Mouse (Mus musculus): ENCODE results near the gene Taf3. TPM values are rescaled to one million over a fixed set of nuclear protein-coding genes. Genes with fewer than 3 reads are reported as not detected.

Taf3 gene
- polyA plus RNA-seq, 1 experiment from 2014 or later = 12.4 TPM

GRCm38 (mm10) chr2:10051996-10052395, 3.6 kb upstream of the Taf3 start:
- H3K27ac ChIP-seq = no peak overlapping the region
- no peaks in the 10 kb centered on the region for H3K27me3 ChIP-seq
- H3K4me1 ChIP-seq = peaks cover 9% of the 10 kb centered on the region
- no peak overlapping the region for H3K4me2 ChIP-seq
- no peak for ATAC-seq (ENCODE audit: insufficient number of reproducible peaks, low FRiP score, low TSS enrichment, low read depth)
- H3K9me3 ChIP-seq = no peaks in the 10 kb centered on the region
- WGBS = 89% methylated on average over 1 of the region's 1 CpGs
- no peak overlapping the region for H3K9ac ChIP-seq
- no peak overlapping the region for H3K4me3 ChIP-seq
- H3K36me3 ChIP-seq = peaks cover 26% of the 10 kb centered on the region

GRCm38 (mm10) chr2:10050878-10051277, 2.5 kb upstream of the Taf3 start:
- Histone ChIP-seq H3K27ac (no peak overlapping the region), H3K9me3 (no peaks in the 10 kb centered on the region), H3K4me1 (peaks cover 10% of the 10 kb centered on the region), H3K4me2 (no peak overlapping the region), H3K4me3 (no peak overlapping the region), H3K27me3 (no peaks in the 10 kb centered on the region), H3K36me3 (peaks cover 17% of the 10 kb centered on the region), H3K9ac (no peak overlapping the region)
- WGBS = 87% methylated on average over 3 of the region's 3 CpGs
- no peak for ATAC-seq (ENCODE audit: insufficient number of reproducible peaks, low FRiP score, low TSS enrichment, low read depth)

- H3K9ac ChIP-seq = no peak overlapping the region
- WGBS = 11% methylated on average over 10 of the region's 10 CpGs
- H3K4me3 ChIP-seq = peak overlapping the region; percentile 77
- no peak overlapping the region for H3K27ac ChIP-seq
- H3K27me3 ChIP-seq = no peaks in the 10 kb centered on the region
- no peak for ATAC-seq (ENCODE audit: insufficient number of reproducible peaks, low FRiP score, low TSS enrichment, low read depth)
- H3K36me3 ChIP-seq = peaks cover 3% of the 10 kb centered on the region; the same call in 1 of the 2 replicates
- H3K4me1 ChIP-seq = peaks cover 10% of the 10 kb centered on the region
- H3K9me3 ChIP-seq = no peaks in the 10 kb centered on the region
- H3K4me2 ChIP-seq = peak overlapping the region; percentile 53
Observed at GRCm38 (mm10) chr2:10049456-10049855, 1.1 kb upstream of the Taf3 start.

- peak overlapping the region; percentile 69 for H3K9ac ChIP-seq
- H3K9me3 ChIP-seq = no peaks in the 10 kb centered on the region
- peak; percentile 68; the same call in 1 of the 2 replicates for ATAC-seq (ENCODE audit: insufficient number of reproducible peaks, low FRiP score, low TSS enrichment, low read depth)
- peaks cover 10% of the 10 kb centered on the region for H3K4me1 ChIP-seq
- H3K4me3 ChIP-seq = peak overlapping the region; percentile 77
- peak overlapping the region; percentile 69 for H3K4me2 ChIP-seq
- H3K36me3 ChIP-seq = no peaks in the 10 kb centered on the region
- no peaks in the 10 kb centered on the region for H3K27me3 ChIP-seq
- under 1% methylated on average over 47 of the region's 47 CpGs for WGBS
- no peak overlapping the region for H3K27ac ChIP-seq
Observed at GRCm38 (mm10) chr2:10047758-10048436, 499 bp downstream of the Taf3 start.

- no peaks in the 10 kb centered on the region for H3K9me3 ChIP-seq
- H3K27ac ChIP-seq = no peak overlapping the region
- 72% methylated on average over 3 of the region's 3 CpGs for WGBS
- H3K4me2 ChIP-seq = no peak overlapping the region
- no peak overlapping the region for H3K9ac ChIP-seq
- peaks cover 9% of the 10 kb centered on the region for H3K36me3 ChIP-seq
- H3K27me3 ChIP-seq = no peaks in the 10 kb centered on the region
- no peak for ATAC-seq (ENCODE audit: insufficient number of reproducible peaks, low FRiP score, low TSS enrichment, low read depth)
- no peak overlapping the region for H3K4me3 ChIP-seq
- H3K4me1 ChIP-seq = no peaks in the 10 kb centered on the region
Observed at GRCm38 (mm10) chr2:10034976-10035375, 13.4 kb downstream of the Taf3 start.

DNA sequence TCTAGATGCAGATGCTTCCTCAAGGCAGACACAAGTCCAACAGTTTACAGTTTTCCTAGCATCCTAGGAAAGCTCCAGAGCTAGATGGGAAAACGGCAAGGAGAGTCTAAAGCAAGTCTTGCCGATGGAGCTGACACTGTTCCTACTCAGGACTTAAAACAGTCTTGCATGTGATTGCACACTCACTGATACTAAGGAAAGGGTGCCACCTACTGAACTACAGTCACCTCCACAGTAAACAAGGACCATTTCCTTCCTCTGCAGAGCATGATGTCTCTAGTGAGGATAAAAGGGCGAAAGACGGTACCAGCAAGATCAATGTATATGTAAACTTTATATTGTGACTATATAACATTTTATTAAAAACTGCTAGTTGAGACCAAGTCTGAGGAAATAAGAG, 14.7 kb downstream of the Taf3 start:
- no peak overlapping the region for H3K4me2 ChIP-seq
- no peak overlapping the region for H3K4me3 ChIP-seq
- no peaks in the 10 kb centered on the region for H3K36me3 ChIP-seq
- H3K4me1 ChIP-seq = no peaks in the 10 kb centered on the region
- no peak overlapping the region for H3K9ac ChIP-seq
- no peaks in the 10 kb centered on the region for H3K9me3 ChIP-seq
- no peak overlapping the region for H3K27ac ChIP-seq
- no peaks in the 10 kb centered on the region for H3K27me3 ChIP-seq
- 63% methylated on average over 4 of the region's 4 CpGs for WGBS
- ATAC-seq (ENCODE audit: insufficient number of reproducible peaks, low FRiP score, low TSS enrichment, low read depth) = no peak

GRCm38 (mm10) chr2:10029755-10030154, 18.6 kb downstream of the Taf3 start:
- H3K36me3 ChIP-seq = no peaks in the 10 kb centered on the region
- no peak overlapping the region for H3K27ac ChIP-seq
- H3K27me3 ChIP-seq = no peaks in the 10 kb centered on the region
- no peak overlapping the region for H3K9ac ChIP-seq
- no peaks in the 10 kb centered on the region for H3K4me1 ChIP-seq
- ATAC-seq (ENCODE audit: insufficient number of reproducible peaks, low FRiP score, low TSS enrichment, low read depth) = no peak
- no peaks in the 10 kb centered on the region for H3K9me3 ChIP-seq
- H3K4me3 ChIP-seq = no peak overlapping the region
- 68% methylated on average over 7 of the region's 7 CpGs for WGBS
- H3K4me2 ChIP-seq = no peak overlapping the region

GRCm38 (mm10) chr2:10024264-10024663, 24.1 kb downstream of the Taf3 start:
- WGBS = 73% methylated on average over 6 of the region's 6 CpGs
- H3K4me1 ChIP-seq = no peaks in the 10 kb centered on the region
- H3K9me3 ChIP-seq = no peaks in the 10 kb centered on the region
- no peaks in the 10 kb centered on the region for H3K36me3 ChIP-seq
- no peak overlapping the region for H3K4me3 ChIP-seq
- no peak for ATAC-seq (ENCODE audit: insufficient number of reproducible peaks, low FRiP score, low TSS enrichment, low read depth)
- no peaks in the 10 kb centered on the region for H3K27me3 ChIP-seq
- no peak overlapping the region for H3K27ac ChIP-seq
- H3K4me2 ChIP-seq = no peak overlapping the region
- no peak overlapping the region for H3K9ac ChIP-seq

DNA sequence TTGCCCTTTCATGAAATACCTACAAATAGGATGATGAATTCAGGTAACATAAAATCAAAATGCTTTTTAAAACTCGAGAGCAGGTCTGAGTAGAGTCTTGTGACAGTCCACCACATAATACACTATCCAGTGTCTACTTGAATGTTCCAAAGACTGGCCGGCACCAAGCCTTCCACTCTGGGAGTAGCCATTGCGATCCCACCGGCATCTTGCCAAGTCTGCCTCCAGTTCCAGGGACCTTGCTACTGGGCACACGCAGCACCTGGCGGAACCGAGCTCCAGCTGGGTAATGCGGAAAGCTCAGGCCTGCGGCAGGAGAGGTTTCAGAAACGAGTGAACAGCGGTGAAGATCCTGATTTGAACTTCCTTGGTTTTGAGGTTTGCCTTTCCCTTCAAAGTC, 27.1 kb downstream of the Taf3 start:
- 83% methylated on average over 11 of the region's 11 CpGs for WGBS
- Histone ChIP-seq H3K4me1 (no peaks in the 10 kb centered on the region), H3K27me3 (no peaks in the 10 kb centered on the region), H3K4me3 (no peak overlapping the region), H3K36me3 (no peaks in the 10 kb centered on the region), H3K9me3 (no peaks in the 10 kb centered on the region), H3K27ac (no peak overlapping the region), H3K4me2 (no peak overlapping the region), H3K9ac (no peak overlapping the region)
- ATAC-seq (ENCODE audit: insufficient number of reproducible peaks, low FRiP score, low TSS enrichment, low read depth) = no peak

DNA sequence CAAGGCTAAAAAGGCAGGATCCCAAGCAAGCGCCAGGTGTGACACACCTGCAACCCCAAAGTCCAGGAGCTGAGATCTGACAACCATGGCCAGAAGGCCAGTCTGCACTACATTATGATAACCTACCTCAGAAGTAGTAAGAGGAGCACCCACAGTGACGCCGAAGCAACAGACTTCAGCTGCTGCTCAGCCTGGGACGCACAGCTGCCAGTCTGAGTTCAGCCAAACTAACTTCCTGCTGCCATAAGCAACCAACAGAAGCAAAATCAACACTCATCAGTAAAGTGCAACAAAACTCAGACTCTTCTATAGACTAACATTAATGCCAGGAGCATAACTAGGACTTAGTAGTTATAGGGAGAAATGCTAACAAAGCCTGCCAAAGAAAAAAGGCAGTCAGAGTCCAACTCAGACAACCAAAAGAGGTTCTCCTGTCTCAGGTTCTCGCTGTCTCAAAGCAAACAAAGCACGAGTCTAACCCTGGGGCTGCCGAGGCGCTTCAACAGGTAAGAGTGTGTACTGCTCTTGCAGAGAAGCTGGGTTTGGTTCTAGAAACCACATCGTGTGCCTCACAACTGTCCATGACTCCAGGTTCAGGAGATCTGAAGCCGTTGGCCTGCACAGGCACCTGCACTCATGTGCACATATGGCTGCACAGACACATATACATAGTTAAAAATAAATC, 33.3 kb downstream of the Taf3 start:
- Histone ChIP-seq H3K36me3 (no peaks in the 10 kb centered on the region), H3K9ac (no peak overlapping the region), H3K4me3 (no peak overlapping the region), H3K4me1 (no peaks in the 10 kb centered on the region), H3K27me3 (no peaks in the 10 kb centered on the region), H3K27ac (no peak overlapping the region), H3K4me2 (no peak overlapping the region), H3K9me3 (no peaks in the 10 kb centered on the region)
- 79% methylated on average over 10 of the region's 10 CpGs for WGBS
- ATAC-seq (ENCODE audit: insufficient number of reproducible peaks, low FRiP score, low TSS enrichment, low read depth) = no peak

- Histone ChIP-seq H3K4me1 (peaks cover 4% of the 10 kb centered on the region; the same call in 1 of the 2 replicates), H3K9me3 (no peaks in the 10 kb centered on the region), H3K4me2 (no peak overlapping the region), H3K9ac (no peak overlapping the region), H3K4me3 (no peak overlapping the region), H3K27ac (no peak overlapping the region), H3K36me3 (no peaks in the 10 kb centered on the region), H3K27me3 (no peaks in the 10 kb centered on the region)
- 37% methylated on average over 7 of the region's 7 CpGs for WGBS
- no peak for ATAC-seq (ENCODE audit: insufficient number of reproducible peaks, low FRiP score, low TSS enrichment, low read depth)
Observed at GRCm38 (mm10) chr2:10010263-10010909, 38.0 kb downstream of the Taf3 start.

DNA sequence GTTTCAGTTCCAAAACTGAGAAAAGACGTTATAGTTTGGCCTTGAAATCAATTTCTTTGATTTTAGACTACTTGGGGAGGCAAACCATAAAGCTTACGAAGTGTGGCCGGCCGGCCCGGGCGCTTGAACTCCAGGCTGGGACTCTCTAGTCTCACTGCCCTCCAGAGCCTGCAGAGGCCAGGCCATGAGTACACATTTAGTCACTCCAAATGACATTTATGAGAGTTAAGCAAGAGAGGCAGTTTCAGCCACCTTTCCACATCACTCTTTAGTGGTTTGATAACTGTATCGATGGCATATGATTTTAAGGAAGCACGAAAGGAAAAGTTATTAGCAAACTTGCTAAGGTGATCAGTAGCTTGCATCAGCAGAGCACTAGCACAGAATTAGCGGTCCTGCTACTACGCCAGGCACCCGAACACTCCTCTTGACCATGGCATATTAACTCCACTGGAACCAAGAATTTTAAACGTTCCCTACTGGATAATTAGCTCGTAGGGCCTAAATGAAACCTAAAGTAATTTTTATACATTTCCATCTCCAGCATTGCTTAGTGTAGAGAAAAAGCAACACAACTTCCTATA, 38.6 kb downstream of the Taf3 start:
- H3K36me3 ChIP-seq = no peaks in the 10 kb centered on the region
- H3K27ac ChIP-seq = no peak overlapping the region
- H3K4me2 ChIP-seq = no peak overlapping the region
- WGBS = 63% methylated on average over 13 of the region's 13 CpGs
- no peaks in the 10 kb centered on the region for H3K27me3 ChIP-seq
- H3K4me1 ChIP-seq = peaks cover 4% of the 10 kb centered on the region; the same call in 1 of the 2 replicates
- no peak overlapping the region for H3K4me3 ChIP-seq
- ATAC-seq (ENCODE audit: insufficient number of reproducible peaks, low FRiP score, low TSS enrichment, low read depth) = no peak
- no peaks in the 10 kb centered on the region for H3K9me3 ChIP-seq
- H3K9ac ChIP-seq = no peak overlapping the region
